Mouse (Mus musculus) forebrain, postnatal 0 days (tissue): Measurements from ENCODE around the gene Adipoq. TPM values are rescaled to one million over a fixed set of nuclear protein-coding genes. Genes with fewer than 3 reads are reported as not detected.
A peak's percentile ranks its signal among the peaks of the same experiment; 100 is the strongest.

Source experiments
- ATAC-seq: fragments of 200-750 bp; cut with Nextera tagmentation; 2 replicates; pipeline ENCODE4 v1.8.0; 2017; ENCODE audit warnings: mild to moderate bottlenecking, moderate library complexity
- DNase-seq: peaks from one replicate; pipeline ENCODE4 v3.0.0-alpha.2; 2015
- H3K27ac ChIP-seq: fragments of 300-500 bp; sonication (generic); 2 replicates; pipeline ENCODE4 v1.5.1; 2014; ENCODE audit warnings: low read depth, mild to moderate bottlenecking, antibody characterized with exemption, low read length, moderate library complexity, mixed read lengths
- H3K27me3 ChIP-seq: fragments of 300-500 bp; sonication (generic); 2 replicates; pipeline ENCODE4 v1.6.1; 2014; ENCODE audit warnings: mild to moderate bottlenecking, low read length, mixed read lengths; ENCODE audit not compliant: insufficient read depth
- H3K36me3 ChIP-seq: fragments of 300-500 bp; sonication (generic); 2 replicates; pipeline ENCODE4 v1.6.1; 2014; ENCODE audit warnings: mild to moderate bottlenecking, moderate library complexity; ENCODE audit not compliant: insufficient read depth
- H3K4me1 ChIP-seq: fragments of 300-500 bp; sonication (generic); 2 replicates; pipeline ENCODE4 v1.6.1; 2014; ENCODE audit warnings: antibody characterized with exemption; ENCODE audit not compliant: insufficient read depth
- H3K4me2 ChIP-seq: fragments of 300-500 bp; sonication (generic); 2 replicates; pipeline ENCODE4 v1.6.1; 2014; ENCODE audit warnings: low read depth, mild to moderate bottlenecking, moderate library complexity
- H3K4me3 ChIP-seq: fragments of 300-500 bp; sonication (generic); 2 replicates; pipeline ENCODE4 v1.5.1; 2014; ENCODE audit warnings: low read depth, low read length, mixed read lengths
- H3K9ac ChIP-seq: fragments of 300-500 bp; sonication (generic); 2 replicates; pipeline ENCODE4 v1.6.1; 2014; ENCODE audit warnings: mild to moderate bottlenecking
- H3K9me3 ChIP-seq: fragments of 300-500 bp; sonication (generic); 2 replicates; pipeline ENCODE4 v1.6.1; 2016; ENCODE audit warnings: low read length
- CTCF ChIP-seq: sonication (generic); IDR thresholded peaks from 2 replicates; pipeline ENCODE4 v1.5.1; 2016; ENCODE audit warnings: antibody characterized with exemption, control low read depth, low read depth
- WGBS: fragments of 180-500 bp; shearing (Covaris S2); extraction: QIAGEN DNeasy Blood & Tissue Kit; methylation state at CpG from one replicate; pipeline ENCODE4 v1.1.7; 2014; 5-methylcytosine and 5-hydroxymethylcytosine counted together
- polyA plus RNA-seq: library from polyadenylated mRNA; unstranded; fragments of >200 nt; fragmentation: Nextera tagmentation; extraction: Ambion mirVana; gene quantifications from 2 replicates; pipeline ENCODE4 v1.2.1, GENCODE M21; 2015
- total RNA-seq: library from RNA; depleted of rRNA; stranded (reverse); fragments of >200 nt; gene quantifications from 2 replicates; pipeline ENCODE4 v1.2.3, GENCODE M21; 2014

Adipoq gene
- total and polyA plus RNA-seq, 2 experiments from 2014 or later, result 0.52 TPM; not detected in 1

GRCm38 (mm10) chr16:23117173-23117572 is 29.2 kb upstream of the Adipoq start:
- no peak for DNase-seq
- TF ChIP-seq CTCF, result no peak
- Histone ChIP-seq H3K4me1 (no peaks in the 10 kb centered on the region), H3K4me2 (no peak overlapping the region), H3K4me3 (no peak overlapping the region), H3K9me3 (no peaks in the 10 kb centered on the region), H3K27me3 (no peaks in the 10 kb centered on the region), H3K9ac (no peak overlapping the region), H3K36me3 (peaks cover 37% of the 10 kb centered on the region), H3K27ac (no peak overlapping the region)
- WGBS, result 70% methylated on average over 4 of the region's 4 CpGs
- ATAC-seq, result no peak

GRCm38 (mm10) chr16:23122446-23122845 is 23.9 kb upstream of the Adipoq start:
- no peak for TF ChIP-seq CTCF
- Histone ChIP-seq H3K36me3 (peaks cover 18% of the 10 kb centered on the region; the same call in 1 of the 2 replicates), H3K9me3 (no peaks in the 10 kb centered on the region), H3K27me3 (no peaks in the 10 kb centered on the region), H3K9ac (no peak overlapping the region), H3K4me3 (no peak overlapping the region), H3K4me1 (no peaks in the 10 kb centered on the region), H3K27ac (no peak overlapping the region), H3K4me2 (no peak overlapping the region)
- WGBS, result 87% methylated on average over 3 of the region's 3 CpGs
- ATAC-seq (no peak), DNase-seq (no peak)

- 0 out of 2 replicates have a peak, but pooled peaks have one; percentile 4 for TF ChIP-seq CTCF
- no peak overlapping the region for H3K27ac ChIP-seq
Observed at GRCm38 (mm10) chr16:23123104-23123503, 23.2 kb upstream of the Adipoq start.

GRCm38 (mm10) chr16:23124398-23124797 is 21.9 kb upstream of the Adipoq start:
- no peak for TF ChIP-seq CTCF
- Histone ChIP-seq H3K9me3 (no peaks in the 10 kb centered on the region), H3K27ac (no peak overlapping the region), H3K27me3 (no peaks in the 10 kb centered on the region), H3K4me2 (no peak overlapping the region), H3K9ac (no peak overlapping the region), H3K4me3 (no peak overlapping the region), H3K4me1 (0 out of 2 replicates have a peak, but pooled peaks cover 7% of the 10 kb centered on the region), H3K36me3 (peaks cover 14% of the 10 kb centered on the region; the same call in 1 of the 2 replicates)
- DNase-seq (no peak), ATAC-seq (no peak)
- 91% methylated on average over 4 of the region's 4 CpGs for WGBS

More at GRCm38 (mm10) chr16:23123104-23123503, 23.2 kb upstream of the Adipoq start:
- Histone ChIP-seq H3K27me3 (no peaks in the 10 kb centered on the region), H3K9ac (no peak overlapping the region), H3K4me2 (no peak overlapping the region), H3K36me3 (peaks cover 18% of the 10 kb centered on the region; the same call in 1 of the 2 replicates), H3K4me1 (no peaks in the 10 kb centered on the region), H3K4me3 (no peak overlapping the region), H3K9me3 (no peaks in the 10 kb centered on the region)
- ATAC-seq, result no peak
- DNase-seq, result no peak
- 97% methylated on average over 4 of the region's 4 CpGs for WGBS

GRCm38 (mm10) chr16:23127311-23127672 is 19.0 kb upstream of the Adipoq start:
- DNase-seq (no peak), ATAC-seq (no peak)
- Histone ChIP-seq H3K27ac (peak overlapping the region; percentile 98), H3K27me3 (no peaks in the 10 kb centered on the region), H3K4me3 (peak overlapping the region; percentile 88), H3K4me2 (peak overlapping the region; percentile 86), H3K9me3 (no peaks in the 10 kb centered on the region), H3K4me1 (0 out of 2 replicates have a peak, but pooled peaks cover 7% of the 10 kb centered on the region), H3K36me3 (peaks cover 6% of the 10 kb centered on the region; the same call in 1 of the 2 replicates), H3K9ac (peak overlapping the region; percentile 98)
- no peak for TF ChIP-seq CTCF
- WGBS, result 2% methylated on average over 4 of the region's 4 CpGs

GRCm38 (mm10) chr16:23127673-23128375 is 18.5 kb upstream of the Adipoq start, which contains the start of gene Rfc4:
Gene Rfc4 (minus strand): TSS chr16:23127737.
- Histone ChIP-seq H3K9me3 (no peaks in the 10 kb centered on the region), H3K27me3 (no peaks in the 10 kb centered on the region), H3K36me3 (0 out of 2 replicates have a peak, but pooled peaks cover 5% of the 10 kb centered on the region), H3K9ac (peak within 1 kb of the TSS; percentile 98), H3K4me1 (0 out of 2 replicates have a peak, but pooled peaks cover 7% of the 10 kb centered on the region), H3K4me2 (peak within 1 kb of the TSS; percentile 86), H3K4me3 (peak within 1 kb of the TSS; percentile 88), H3K27ac (peak within 1 kb of the TSS; percentile 98)
- WGBS, result 1% methylated on average over 51 of the region's 51 CpGs
- ATAC-seq, result peak; percentile 96
- DNase-seq, result peak; percentile 96
- TF ChIP-seq CTCF, result peak; percentile 60

GRCm38 (mm10) chr16:23130303-23130702 is 16.0 kb upstream of the Adipoq start:
- no peak overlapping the region for H3K27ac ChIP-seq
- H3K4me1 ChIP-seq, result 0 out of 2 replicates have a peak, but pooled peaks cover 7% of the 10 kb centered on the region
- WGBS, result 91% methylated on average over 3 of the region's 3 CpGs
- H3K36me3 ChIP-seq, result no peaks in the 10 kb centered on the region
- no peaks in the 10 kb centered on the region for H3K27me3 ChIP-seq
- no peak overlapping the region for H3K9ac ChIP-seq
- no peak for TF ChIP-seq CTCF
- H3K4me2 ChIP-seq, result no peak overlapping the region
- DNase-seq (no peak), ATAC-seq (no peak)
- no peaks in the 10 kb centered on the region for H3K9me3 ChIP-seq
- H3K4me3 ChIP-seq, result no peak overlapping the region
